10 mouse cellular contexts compared by ENCODE assay signal in genomic region chr5:122527761-122528160, GRCm38 (mm10). TPM values are rescaled to one million over a fixed set of nuclear protein-coding genes. Genes with fewer than 3 reads are reported as not detected.
DNase-seq lines count a peak whose midpoint lies in the region; ATAC-seq and TF ChIP-seq lines count a peak whose summit lies in the region.
"Had no signal": no experiment of that assay in that cellular context is flagged by ENCODE, and none has a peak within 500 bp of the region (broad histone marks: within the 10 kb centered on the region; RNA-seq: fewer than 3 reads in every experiment).

No protein-coding gene starts in this region.

- H3K4me1 ChIP-seq in testis, adult 2 months (ENCODE audit: control insufficient read depth, insufficient read depth, low read length): peaks cover 5% of the 10 kb centered on the region; the same call in 1 of the 2 replicates
- H3K4me1 ChIP-seq in kidney, postnatal 0 days (replicated peaks; ENCODE audit: insufficient read depth, low read length): peaks cover 40% of the 10 kb centered on the region

- no peak for TF ChIP-seq CTCF in gastrocnemius, adult 2 months (IDR thresholded peaks at IDR 0.05)
- no peak for TF ChIP-seq CTCF in testis, adult 2 months (IDR thresholded peaks at IDR 0.05; ENCODE audit: control insufficient read depth, insufficient read depth, insufficient replicate concordance, low read depth, low read length)
- TF ChIP-seq CTCF in kidney, postnatal 0 days (IDR thresholded peaks at IDR 0.05; ENCODE audit: low read depth): no peak
- no peak for TF ChIP-seq CTCF in left cerebral cortex, adult 2 months (IDR thresholded peaks at IDR 0.05)

- intact Hi-C loops in gastrocnemius, adult 2 months (cut with DNase I): no loop called here
- intact Hi-C loops in left cerebral cortex, postnatal 14 days (cut with DNase I): no loop called here
- intact Hi-C loops in left cerebral cortex, adult 2 months (cut with DNase I): no loop called here

- no peak overlapping the region for H3K4me2 ChIP-seq in kidney, postnatal 0 days (ENCODE audit: low read length)

- whole genome bisulfite sequencing in kidney, postnatal 0 days: 29% methylated on average over 11 of the region's 11 CpGs

- no peaks in the 10 kb centered on the region for H3K9me3 ChIP-seq in kidney, postnatal 0 days (replicated peaks; ENCODE audit: low read length)

- DNase-seq in gastrocnemius, adult 2 months: no peak
- DNase-seq in gastrocnemius, postnatal 10 days: no peak
- no peak for DNase-seq in testis, postnatal 10 days (ENCODE audit: low spot score)
- no peak for DNase-seq in kidney, postnatal 0 days (ENCODE audit: low spot score)
- DNase-seq in left cerebral cortex, postnatal 14 days (ENCODE audit: low spot score in 2 of 2): no peak
- no peak for DNase-seq in left cerebral cortex, adult 2 months (ENCODE audit: extremely low spot score in 1 of 2, low spot score in 2 of 2)
- DNase-seq: forebrain, postnatal 0 days; retina, postnatal 1 day had no signal

- peak overlapping the region; percentile 80 for H3K27ac ChIP-seq in gastrocnemius, adult 2 months
- peak overlapping the region; percentile 75 for H3K27ac ChIP-seq in testis, adult 2 months (ENCODE audit: control insufficient read depth, insufficient read depth, low read depth, low read length)
- peak overlapping the region; percentile 82 for H3K27ac ChIP-seq in kidney, postnatal 0 days
- H3K27ac ChIP-seq in left cerebral cortex, adult 2 months: no peak overlapping the region

- no peak for TF ChIP-seq POLR2A in testis, adult 2 months (IDR thresholded peaks at IDR 0.05; ENCODE audit: control insufficient read depth, low read depth, low read length)

- peak overlapping the region; percentile 18; the same call in 1 of the 2 replicates for H3K4me3 ChIP-seq in gastrocnemius, adult 2 months
- no peak overlapping the region for H3K4me3 ChIP-seq in testis, adult 2 months (ENCODE audit: control insufficient read depth, low read depth, low read length)
- H3K4me3 ChIP-seq in kidney, postnatal 0 days (replicated peaks; ENCODE audit: low read depth, low read length): no peak overlapping the region
- H3K4me3 ChIP-seq in left cerebral cortex, adult 2 months: no peak overlapping the region

- no peaks in the 10 kb centered on the region for H3K27me3 ChIP-seq in testis, adult 2 months (ENCODE audit: control insufficient read depth, insufficient read depth, low read length)
- H3K27me3 ChIP-seq in kidney, postnatal 0 days (ENCODE audit: insufficient read depth, low read length): no peaks in the 10 kb centered on the region

- no peak overlapping the region for H3K9ac ChIP-seq in kidney, postnatal 0 days (ENCODE audit: low read depth, low read length)
- H3K9ac ChIP-seq: forebrain, postnatal 0 days had no signal

- ATAC-seq in kidney, postnatal 0 days (replicated peaks; ENCODE audit: low FRiP score, low read depth): no peak
- no peak for ATAC-seq in megakaryocyte-erythroid progenitor cell, adult 5-6 weeks (replicated peaks; ENCODE audit: low FRiP score, low TSS enrichment, poor library complexity, severe bottlenecking)
- ATAC-seq: forebrain, postnatal 0 days had no signal

- H3K36me3 ChIP-seq in testis, adult 2 months (ENCODE audit: control insufficient read depth, insufficient read depth, low read length): no peaks in the 10 kb centered on the region
- no peaks in the 10 kb centered on the region for H3K36me3 ChIP-seq in kidney, postnatal 0 days (ENCODE audit: insufficient read depth, low read length)

RNA-seq across cellular contexts. Expression of gene Atp2a2, which starts 25.7 kb away (rescaled TPM):
- total RNA-seq in gastrocnemius, adult 2 months (2021): 100 to 1,000 TPM; 387 to 963 TPM
- total RNA-seq in gastrocnemius, postnatal 10 days (2021): 100 to 1,000 TPM; 156 to 181 TPM
- polyA plus RNA-seq in testis, adult 2 months (2012; rRNA removed): 49.8 and 55.9 TPM in 2 replicates
- polyA plus RNA-seq in kidney, postnatal 0 days (2015; fragmentation: Nextera tagmentation; extraction: Ambion mirVana): 37.8 and 38.5 TPM in 2 replicates
- total RNA-seq in left cerebral cortex, postnatal 14 days (2021): 100 to 1,000 TPM; 737 to 785 TPM
- 100 to 1,000 TPM; 670 to 735 TPM for total RNA-seq in left cerebral cortex, adult 2 months (2021)
- total RNA-seq in megakaryocyte-erythroid progenitor cell, adult 5-6 weeks (2014; fragmentation: Nextera tagmentation): 72.8 and 80.7 TPM in 2 replicates
- 100 and 106 TPM in 2 replicates for total RNA-seq in megakaryocyte-erythroid progenitor cell, adult 5-6 weeks (2017)
